ENCODE assay signal across 22 mouse cellular contexts in the genomic region with DNA sequence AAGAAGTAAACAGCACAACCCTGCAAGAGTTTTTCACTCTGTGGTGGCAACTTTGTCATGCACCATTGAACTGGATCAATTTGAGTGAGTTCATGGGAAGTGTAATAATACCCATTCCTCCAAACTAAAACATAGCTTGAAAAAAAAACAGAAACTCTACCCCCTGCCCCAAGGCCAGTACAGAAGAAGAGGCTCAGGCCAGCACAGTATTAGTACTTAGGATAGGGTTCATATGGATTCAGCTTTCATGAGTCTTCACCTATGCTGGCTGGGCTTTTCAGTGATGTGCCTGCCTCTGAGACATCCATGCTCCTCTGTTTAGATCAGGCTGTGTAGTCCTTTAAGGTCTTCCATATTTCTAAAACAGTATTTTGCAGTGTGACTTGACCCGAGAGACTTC.
DNase-seq lines count a peak whose midpoint lies in the region; ATAC-seq and TF ChIP-seq lines count a peak whose summit lies in the region.
"Had no signal": no experiment of that assay in that cellular context is flagged by ENCODE, and none has a peak within 500 bp of the region (broad histone marks: within the 10 kb centered on the region; RNA-seq: fewer than 3 reads in every experiment).

No protein-coding gene starts in this region.

- no peaks in the 10 kb centered on the region for H3K27me3 ChIP-seq in kidney, embryonic 14.5 days (ENCODE audit: control insufficient read depth, insufficient read depth, low read length)
- no peaks in the 10 kb centered on the region for H3K27me3 ChIP-seq in kidney, embryonic 15.5 days
- H3K27me3 ChIP-seq in kidney, embryonic 16.5 days (ENCODE audit: insufficient read depth, low read length) = no peaks in the 10 kb centered on the region
- H3K27me3 ChIP-seq in kidney, adult 2 months (replicated peaks; ENCODE audit: control insufficient read depth, insufficient read depth, low read length) = no peaks in the 10 kb centered on the region
- H3K27me3 ChIP-seq in Patski = peaks cover 14% of the 10 kb centered on the region
- H3K27me3 ChIP-seq: CH12.LX had no signal

- no peaks in the 10 kb centered on the region for H3K9me3 ChIP-seq in kidney, embryonic 14.5 days (ENCODE audit: control insufficient read depth, low read length)
- no peaks in the 10 kb centered on the region for H3K9me3 ChIP-seq in kidney, embryonic 15.5 days (replicated peaks)
- no peaks in the 10 kb centered on the region for H3K9me3 ChIP-seq in kidney, embryonic 16.5 days (ENCODE audit: low read length)

- no peak for TF ChIP-seq CTCF in kidney, adult 2 months (conservative IDR thresholded peaks at IDR 0.05; ENCODE audit: insufficient read depth, insufficient read length, low read depth, low read length)
- TF ChIP-seq CTCF in Patski (IDR thresholded peaks at IDR 0.05) = no peak

- 83% methylated on average over 1 of the region's 1 CpGs for WGBS in kidney, embryonic 14.5 days
- WGBS in kidney, embryonic 15.5 days = 85% methylated on average over 1 of the region's 1 CpGs
- 77% methylated on average over 1 of the region's 1 CpGs for WGBS in kidney, embryonic 16.5 days
- 85% methylated on average over 1 of the region's 1 CpGs for WGBS in kidney, adult 2 months

- H3K9ac ChIP-seq in kidney, embryonic 14.5 days (ENCODE audit: low read depth, low read length) = no peak overlapping the region
- H3K9ac ChIP-seq in kidney, embryonic 15.5 days = no peak overlapping the region
- no peak overlapping the region for H3K9ac ChIP-seq in kidney, embryonic 16.5 days (replicated peaks; ENCODE audit: low read length)

- H3K4me1 ChIP-seq in kidney, embryonic 14.5 days (ENCODE audit: control insufficient read depth, insufficient read depth, low read length) = no peaks in the 10 kb centered on the region
- H3K4me1 ChIP-seq in kidney, embryonic 15.5 days = no peaks in the 10 kb centered on the region
- H3K4me1 ChIP-seq in kidney, embryonic 16.5 days (ENCODE audit: insufficient read depth, low read length) = no peaks in the 10 kb centered on the region
- no peaks in the 10 kb centered on the region for H3K4me1 ChIP-seq in kidney, adult 2 months (ENCODE audit: control insufficient read depth, insufficient read depth, low read length)

- TF ChIP-seq POLR2A in kidney, adult 2 months (IDR thresholded peaks at IDR 0.05; ENCODE audit: low read depth, low read length) = no peak

- no peaks in the 10 kb centered on the region for H3K36me3 ChIP-seq in kidney, embryonic 14.5 days (ENCODE audit: control insufficient read depth, insufficient read depth, low read length)
- no peaks in the 10 kb centered on the region for H3K36me3 ChIP-seq in kidney, embryonic 15.5 days
- H3K36me3 ChIP-seq in kidney, embryonic 16.5 days (ENCODE audit: insufficient read depth, low read length) = no peaks in the 10 kb centered on the region
- H3K36me3 ChIP-seq in kidney, adult 2 months (ENCODE audit: control insufficient read depth, insufficient read depth, low read length) = no peaks in the 10 kb centered on the region
- H3K36me3 ChIP-seq: G1E had no signal

- H3K27ac ChIP-seq in kidney, embryonic 14.5 days (ENCODE audit: low read depth, low read length) = no peak overlapping the region
- no peak overlapping the region for H3K27ac ChIP-seq in kidney, embryonic 15.5 days
- no peak overlapping the region for H3K27ac ChIP-seq in kidney, embryonic 16.5 days (ENCODE audit: low read length)
- H3K27ac ChIP-seq in kidney, adult 2 months (ENCODE audit: insufficient read depth, low read depth, low read length) = no peak overlapping the region

- CTCF ChIA-PET in Patski (lab: Charles Lee) = interaction anchor here (1.0 to 1.2 kb wide), 2 partner anchors 10 to 15 kb away, joined by 3 read pairs; no protein-coding TSS in a partner anchor

- H3K4me3 ChIP-seq in kidney, embryonic 14.5 days (ENCODE audit: low read length) = no peak overlapping the region
- no peak overlapping the region for H3K4me3 ChIP-seq in kidney, embryonic 15.5 days (replicated peaks)
- H3K4me3 ChIP-seq in kidney, embryonic 16.5 days (ENCODE audit: low read length) = no peak overlapping the region
- H3K4me3 ChIP-seq in kidney, adult 2 months (ENCODE audit: insufficient read depth, low read depth, low read length) = no peak overlapping the region

- in situ Hi-C loops in Patski (cut with MboI; ENCODE audit: low pct_unique_long_range_greater_than_20kb) = no loop called here

- H3K4me2 ChIP-seq in kidney, embryonic 14.5 days (replicated peaks; ENCODE audit: low read depth, low read length) = no peak overlapping the region
- no peak overlapping the region for H3K4me2 ChIP-seq in kidney, embryonic 15.5 days
- no peak overlapping the region for H3K4me2 ChIP-seq in kidney, embryonic 16.5 days (replicated peaks; ENCODE audit: low read depth, low read length)

- no peak for DNase-seq in kidney, postnatal 10 days
- DNase-seq in kidney, adult 18-20 months = no peak
- DNase-seq in kidney, adult 2 months = no peak
- no peak for DNase-seq in Patski (ENCODE audit: low read depth, low spot score)
- no peak for DNase-seq in adrenal gland, postnatal 10 days
- DNase-seq: adrenal gland, adult 2 months; adrenal gland, adult 8-10 months; adrenal gland, postnatal 14 days; adrenal gland, postnatal 25 days; adrenal gland, postnatal 36 days; B cell, adult 2 months; cerebellum, adult 11 months; cerebellum, adult 11-12 months; cerebellum, adult 18-20 months; cerebellum, adult 2 months had no signal

- ATAC-seq in kidney, embryonic 14.5 days (ENCODE audit: low FRiP score, low TSS enrichment) = peak; percentile 52; the same call in 1 of the 2 replicates
- peak; percentile 62; the same call in 1 of the 2 replicates for ATAC-seq in kidney, embryonic 15.5 days (replicated peaks; ENCODE audit: low FRiP score)
- 0 out of 2 replicates have a peak, but pooled peaks have one; percentile 46 for ATAC-seq in kidney, embryonic 16.5 days (ENCODE audit: low FRiP score, low TSS enrichment)
- ATAC-seq in Patski = peak; percentile 21
- ATAC-seq: activated CD4-positive, CD25-positive, alpha-beta regulatory T cell, adult 4 months; CD4-positive, CD25-positive, alpha-beta regulatory T cell, adult 4 months had no signal

- POLR2A ChIA-PET in Patski (lab: Charles Lee) = no interaction called here
